In genomic region chr4:135898380-135899049, GRCm38 (mm10) we compare ENCODE assay signal across 7 mouse cellular contexts. TPM values are rescaled to one million over a fixed set of nuclear protein-coding genes. Genes with fewer than 3 reads are reported as not detected.
A peak's percentile ranks its signal among the peaks of the same experiment; 100 is the strongest.
DNase-seq lines count a peak whose midpoint lies in the region; ATAC-seq lines count a peak whose summit lies in the region.

No protein-coding gene starts in this region.

- ATAC-seq in inflammation-experienced regulatory T-cells, adult 6 months, result peak; percentile 93

- peak; percentile 91 for DNase-seq in CD4-positive, CD25-positive, alpha-beta regulatory T cell, adult 2 months (ENCODE audit: low read depth, low spot score)
- peak; percentile 94 for DNase-seq in MEL-GATA-1-ER (ENCODE audit: extremely low read depth, low read depth)
- DNase-seq in natural killer cell, adult 2 months (ENCODE audit: low spot score in 2 of 2), result peak; percentile 84 to 88
- no peak for DNase-seq in cerebellum, postnatal 14 days
- DNase-seq in ovary, postnatal 36 days (ENCODE audit: low spot score), result no peak
- DNase-seq in frontal cortex, postnatal 36 days (ENCODE audit: low spot score in 2 of 2), result no peak

RNA-seq across cellular contexts. Expression of gene Cnr2, which starts 3.3 kb away (rescaled TPM):
- 1 to 10 TPM; 1.9 to 8.0 (median 7.0) TPM for polyA plus RNA-seq in inflammation-experienced regulatory T-cells, adult 6 months (2017; shearing (Covaris generic))

RNA-seq across cellular contexts. Expression of gene Fuca1, which starts 22.0 kb away (rescaled TPM):
- 100 to 1,000 TPM in 1 of 3 experiments, 10 to 100 TPM in 2; 81.7 to 101 (median 98.9) TPM for polyA plus RNA-seq in inflammation-experienced regulatory T-cells, adult 6 months (2017; shearing (Covaris generic))

RNA-seq across cellular contexts. Expression of gene Pnrc2, which starts 24.9 kb away (rescaled TPM):
- 100 to 1,000 TPM; 177 to 235 (median 211) TPM for polyA plus RNA-seq in inflammation-experienced regulatory T-cells, adult 6 months (2017; shearing (Covaris generic))

RNA-seq across cellular contexts. Expression of gene Srsf10, which starts 43.0 kb away (rescaled TPM):
- polyA plus RNA-seq in inflammation-experienced regulatory T-cells, adult 6 months (2017; shearing (Covaris generic)), result 100 to 1,000 TPM; 184 to 209 (median 207) TPM

RNA-seq across cellular contexts. Expression of gene Hmgcl, which starts 47.7 kb away (rescaled TPM):
- 10 to 100 TPM; 70.5 to 83.4 (median 77.2) TPM for polyA plus RNA-seq in inflammation-experienced regulatory T-cells, adult 6 months (2017; shearing (Covaris generic))

Comparison
In these comparisons a context has a peak if more than half of its experiments do, and no peak if none do; other contexts are left out.
1. DNase-seq: peak in CD4-positive, CD25-positive, alpha-beta regulatory T cell, adult 2 months (single experiment), MEL-GATA-1-ER (single experiment) and natural killer cell, adult 2 months (2 of 2); none in cerebellum, postnatal 14 days (0 of 2), ovary, postnatal 36 days (single experiment) and frontal cortex, postnatal 36 days (0 of 2).